Mouse (Mus musculus) E14TG2a.4 (cell line): ENCODE measurements around the gene Adh4.

ENCODE experiments used
- CTCF ChIP-seq: conservative IDR thresholded peaks from 2 replicates; pipeline ENCODE4 v1.5.1; 2014; ENCODE audit warnings: low read length
- NANOG ChIP-seq: IDR thresholded peaks from 2 replicates; pipeline ENCODE4 v1.6.1; 2014; ENCODE audit warnings: borderline replicate concordance, low read length, mixed read lengths
- POU5F1 ChIP-seq: IDR thresholded peaks from 2 replicates; pipeline ENCODE4 v1.6.1; 2014; ENCODE audit warnings: low read length, borderline replicate concordance

GRCm38 (mm10) chr3:138443465-138443771 lies 28.2 kb downstream of the Adh4 start:
- no peak for TF ChIP-seq CTCF
- no peak for TF ChIP-seq POU5F1
- no peak for TF ChIP-seq NANOG
